Mouse (Mus musculus): ENCODE measurements around the gene Chrna9.

The Chrna9 gene

DNA sequence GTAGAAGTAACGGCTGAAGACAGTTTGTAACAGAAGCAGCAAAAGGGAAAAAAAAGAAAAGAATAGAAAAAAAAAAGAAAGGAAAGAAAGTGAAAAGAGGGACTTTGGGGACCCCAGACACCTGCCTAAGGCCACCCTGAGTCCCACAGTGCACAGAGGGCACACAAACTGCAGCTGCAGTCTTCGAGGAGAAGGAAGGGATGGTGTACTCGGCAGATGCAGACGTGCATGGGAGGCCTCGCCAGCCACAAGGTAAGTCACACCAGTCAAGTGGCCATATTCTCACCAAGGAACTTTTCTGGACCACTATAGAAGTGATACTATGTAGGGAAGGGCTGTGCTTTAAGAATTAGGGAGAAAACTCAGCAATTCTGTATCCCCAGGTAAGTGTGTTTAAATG lies at the start of gene Chrna9:
Gene Chrna9, plus strand, starts transcription at position 139 of the 400 bp plus-strand sequence.
- no peak for DNase-seq (ENCODE audit: low read depth)

DNA sequence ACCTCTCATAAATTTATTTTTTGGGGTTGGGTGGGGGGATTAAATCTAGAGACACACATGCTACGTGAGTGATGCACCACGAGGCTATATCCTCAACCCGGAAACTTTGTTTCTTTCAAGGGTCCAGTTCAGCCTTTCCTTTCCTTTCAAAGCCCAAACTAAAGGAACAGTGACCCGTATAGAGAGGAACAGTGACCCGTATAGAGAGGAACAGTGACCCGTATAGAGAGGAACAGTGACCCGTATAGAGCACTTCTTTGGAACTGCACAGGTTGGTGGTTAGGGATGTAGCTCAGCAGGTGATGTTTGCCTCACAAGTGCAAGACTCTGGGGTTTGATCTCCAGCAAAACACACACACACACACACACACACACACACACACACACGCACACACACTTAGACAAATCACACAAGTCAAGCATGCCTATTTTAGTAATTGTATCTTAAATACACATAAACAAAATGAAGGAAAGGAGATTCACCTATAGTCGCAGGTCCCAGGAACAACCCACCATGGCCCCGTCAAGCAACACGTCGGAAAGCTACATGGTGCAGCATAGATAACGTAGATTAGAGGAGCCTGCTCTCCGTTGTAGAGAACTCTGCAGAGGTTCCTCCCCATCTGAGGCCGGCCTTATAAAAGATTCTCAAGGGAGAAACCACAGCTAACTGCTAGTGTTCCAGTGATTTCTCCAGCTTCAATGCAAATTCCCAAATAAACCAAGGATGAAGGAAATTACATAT lies 48.9 kb upstream of the Chrna9 start:
- no peak for DNase-seq (ENCODE audit: low read depth)

DNA sequence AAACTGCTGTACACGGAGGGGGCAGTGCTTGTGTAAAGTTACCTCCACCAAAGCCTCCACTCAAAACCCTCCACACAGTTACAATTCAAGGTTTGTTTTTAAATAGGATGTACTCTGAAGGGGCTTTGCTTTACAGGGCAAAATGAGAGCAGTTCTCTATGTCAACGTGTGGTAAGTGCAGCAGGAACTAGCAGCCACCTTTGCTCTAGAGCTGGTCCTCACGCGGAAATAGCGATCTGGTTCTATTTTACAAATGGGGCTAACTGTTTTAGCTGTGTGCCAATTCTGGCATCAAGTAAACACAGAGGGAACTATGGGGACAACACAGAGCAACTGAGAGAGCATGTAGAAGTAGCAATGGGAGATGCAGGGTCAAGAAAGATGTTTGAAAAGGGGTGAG lies 46.6 kb upstream of the Chrna9 start:
- no peak for DNase-seq (ENCODE audit: low read depth)

DNA sequence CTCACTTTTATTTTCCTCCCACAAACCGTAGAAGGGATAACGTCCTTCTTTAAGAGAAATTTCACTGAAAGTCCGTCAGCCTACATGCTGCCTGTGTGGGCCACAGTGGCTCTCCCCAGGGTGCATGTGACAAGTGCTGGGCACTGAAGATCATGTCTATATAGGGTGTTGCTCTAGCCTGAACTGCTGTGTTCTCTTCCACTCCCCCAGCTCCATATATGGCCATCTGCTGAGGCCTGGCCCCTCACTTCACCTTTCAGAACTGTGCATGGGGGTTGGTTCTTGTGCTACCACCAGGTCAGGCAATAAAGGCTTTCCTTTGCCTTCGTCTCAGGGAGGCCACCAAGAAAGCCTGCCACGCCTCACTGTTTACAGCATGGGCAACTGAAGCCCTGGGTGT lies 45.7 kb upstream of the Chrna9 start:
- DNase-seq (ENCODE audit: low read depth) = no peak

DNA sequence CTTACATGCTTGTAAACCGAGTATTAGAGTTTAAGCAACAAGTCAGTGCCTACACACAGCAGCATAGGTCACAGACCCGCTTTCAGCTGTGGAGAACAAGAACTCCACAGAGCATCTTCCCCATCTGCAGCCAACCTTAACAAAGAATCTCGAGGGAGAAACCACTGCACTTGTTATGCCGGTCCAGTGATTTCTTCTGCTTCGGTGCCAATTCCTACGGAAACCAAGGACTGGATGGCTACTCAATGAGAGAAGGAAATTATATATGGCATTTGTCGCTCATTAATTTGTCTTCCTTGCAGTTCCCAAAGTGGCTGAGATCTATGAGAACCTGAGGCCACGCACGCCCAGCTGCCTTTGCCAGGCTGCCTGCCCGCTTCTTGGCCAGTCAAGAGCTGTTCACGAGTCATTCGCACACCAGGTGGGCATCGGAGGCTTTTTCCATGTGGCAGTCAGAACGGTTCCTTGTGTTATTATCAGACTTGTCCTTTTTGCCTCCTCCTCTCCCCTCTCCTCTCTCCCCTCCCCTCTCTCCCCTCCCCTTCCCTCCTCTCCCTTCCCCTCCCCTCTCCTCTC lies 43.4 kb upstream of the Chrna9 start:
- no peak for DNase-seq (ENCODE audit: low read depth)

DNA sequence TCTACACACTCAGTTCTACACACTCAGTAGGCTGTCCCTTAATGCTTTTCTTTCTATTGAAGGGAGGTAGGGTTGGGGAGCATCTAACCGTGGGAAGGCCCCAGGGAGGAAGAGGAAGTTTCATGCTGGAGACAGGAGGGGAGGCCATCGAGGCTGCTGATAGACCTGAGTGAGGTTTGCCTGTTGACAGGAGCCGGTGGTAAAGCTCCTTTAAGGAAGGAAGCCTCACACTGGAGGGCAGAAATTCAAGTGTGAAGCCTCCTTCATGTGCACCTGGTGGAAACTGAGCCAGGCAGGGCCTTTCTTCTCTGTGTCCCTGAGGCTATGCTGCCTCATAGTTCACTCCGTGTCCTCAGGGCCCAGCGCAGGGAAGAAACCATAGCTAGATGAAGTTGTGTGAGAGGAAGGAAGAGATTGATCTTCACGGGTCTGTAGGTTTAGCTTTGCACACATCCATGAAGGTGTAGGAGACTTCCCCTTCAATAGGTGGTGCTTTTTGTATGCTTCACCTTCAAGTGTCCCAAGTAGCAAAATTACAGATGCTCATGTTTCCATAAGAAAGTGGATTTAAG lies 39.5 kb upstream of the Chrna9 start:
- no peak for DNase-seq (ENCODE audit: low read depth)

DNA sequence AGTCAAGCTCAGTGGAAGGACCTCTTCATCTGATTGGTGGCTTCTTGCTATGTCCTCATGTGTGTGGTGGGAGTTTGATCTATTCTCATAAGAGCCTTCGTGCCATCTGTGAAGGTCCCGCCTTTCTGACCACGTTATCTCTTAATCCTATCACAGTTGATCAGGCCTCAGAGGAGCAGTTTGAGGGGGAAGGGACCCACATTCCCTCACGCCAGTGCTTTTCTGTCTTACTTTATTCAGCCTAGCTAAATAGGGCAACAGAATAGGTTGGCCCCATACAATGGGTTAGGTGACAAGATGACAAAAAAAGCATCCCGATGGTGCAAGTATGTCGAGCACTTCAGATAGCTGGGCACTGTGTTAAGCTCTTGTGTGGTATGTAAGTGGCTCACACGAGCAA lies 39.0 kb upstream of the Chrna9 start:
- DNase-seq (ENCODE audit: low read depth) = no peak

DNA sequence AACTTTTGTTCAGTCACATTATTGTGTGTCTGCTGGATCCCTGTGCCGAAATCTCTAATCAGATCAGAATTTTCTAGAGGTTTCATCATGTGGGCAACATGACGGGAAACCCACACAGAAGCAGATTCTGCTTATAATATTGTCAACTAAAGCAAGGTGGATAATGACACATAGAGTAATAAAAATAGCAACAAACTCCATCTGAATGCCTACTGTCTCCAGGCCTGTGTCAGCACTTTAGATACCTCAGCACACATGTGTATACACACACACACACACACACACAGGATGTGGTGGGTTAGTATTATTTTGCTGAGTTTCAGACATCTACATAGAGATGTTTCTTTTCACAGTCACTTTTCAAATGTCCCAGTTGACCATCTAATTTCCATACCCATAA lies 37.0 kb upstream of the Chrna9 start:
- peak; percentile 58 for DNase-seq (ENCODE audit: low read depth)

DNA sequence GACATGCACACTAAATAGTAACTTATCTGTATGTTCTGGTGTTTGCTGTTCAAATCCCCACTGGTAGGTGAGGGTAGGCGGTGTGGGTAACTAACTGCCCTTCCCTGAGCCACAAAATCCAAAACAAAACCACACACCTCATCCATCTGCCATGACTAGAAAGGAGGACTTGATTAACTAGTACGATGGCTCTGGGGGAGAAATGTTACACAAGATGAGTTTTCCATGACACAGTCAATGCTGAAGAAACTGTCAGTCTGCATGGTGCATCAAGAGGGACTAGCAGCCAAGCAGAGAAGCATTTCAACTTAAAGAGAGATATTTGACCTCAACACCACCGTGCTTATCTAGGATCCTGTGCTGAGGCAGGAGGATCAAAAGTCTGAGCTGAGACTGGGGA lies 36.0 kb upstream of the Chrna9 start:
- DNase-seq (ENCODE audit: low read depth) = peak; percentile 70

DNA sequence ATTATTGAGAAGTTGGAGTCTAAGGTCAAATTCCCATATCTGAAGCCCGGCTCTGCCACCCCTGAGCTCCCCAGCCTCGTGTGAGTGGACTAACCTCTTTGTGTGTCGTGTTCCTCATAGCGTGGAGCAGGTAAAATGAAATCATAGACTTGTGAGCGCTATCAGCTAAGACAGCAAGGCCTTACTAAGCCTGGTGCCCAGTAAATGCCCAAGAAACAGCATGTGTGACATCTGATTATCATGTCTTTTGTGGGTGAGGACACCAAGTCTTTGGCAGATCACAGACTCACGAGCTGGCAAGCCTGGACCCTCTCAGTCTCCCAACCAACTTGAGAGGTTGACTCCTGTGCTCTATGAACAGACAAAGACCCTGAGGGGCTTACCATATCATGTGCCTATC lies 34.6 kb upstream of the Chrna9 start:
- no peak for DNase-seq (ENCODE audit: low read depth)

DNA sequence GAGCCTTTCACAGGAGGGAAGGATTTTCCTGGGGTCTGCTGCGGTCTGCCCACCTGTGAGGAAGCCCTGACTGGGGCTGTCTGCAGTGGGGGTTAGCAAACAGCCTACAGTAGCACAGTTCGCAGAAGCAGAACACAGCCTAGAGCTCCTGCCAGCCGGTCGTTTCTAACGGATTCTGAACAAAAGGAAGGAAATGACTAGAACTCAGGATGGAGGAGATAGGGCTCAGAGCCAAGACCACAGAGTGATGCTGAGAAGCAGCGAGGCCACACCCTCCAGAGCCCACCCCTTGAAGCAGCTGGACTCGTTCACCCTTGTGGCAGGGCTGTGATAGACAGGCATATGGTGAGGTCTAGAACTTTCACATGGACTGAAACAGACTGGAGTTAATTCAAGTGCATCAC lies 33.9 kb upstream of the Chrna9 start:
- peak; percentile 99 for DNase-seq (ENCODE audit: low read depth)

DNA sequence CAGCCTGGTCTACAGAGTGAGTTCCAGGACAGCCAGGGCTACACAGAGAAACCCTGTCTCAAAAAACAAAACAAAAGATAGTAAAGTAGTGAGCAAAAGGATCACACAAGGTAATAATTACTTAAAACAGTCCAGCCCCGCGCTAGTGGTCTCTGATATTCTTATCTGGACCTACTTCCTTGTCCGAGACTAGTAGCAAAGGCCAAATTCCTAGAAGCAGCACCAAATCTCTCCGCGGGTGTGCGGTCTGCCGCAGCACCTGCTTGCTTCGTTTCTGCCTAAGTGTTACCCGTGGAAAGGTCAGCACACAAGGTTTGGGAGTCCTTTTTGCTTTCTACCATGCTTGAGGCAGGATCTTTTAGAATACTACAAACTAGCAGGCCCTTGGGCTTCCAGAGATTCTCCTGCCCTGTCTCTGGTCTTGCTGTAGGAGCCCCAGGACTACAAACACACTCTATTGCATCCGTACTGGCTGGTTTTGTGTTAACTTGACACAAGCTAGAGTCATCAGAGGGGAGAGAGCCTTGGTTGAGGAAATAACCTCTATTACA lies 32.8 kb upstream of the Chrna9 start:
- DNase-seq (ENCODE audit: low read depth) = no peak

DNA sequence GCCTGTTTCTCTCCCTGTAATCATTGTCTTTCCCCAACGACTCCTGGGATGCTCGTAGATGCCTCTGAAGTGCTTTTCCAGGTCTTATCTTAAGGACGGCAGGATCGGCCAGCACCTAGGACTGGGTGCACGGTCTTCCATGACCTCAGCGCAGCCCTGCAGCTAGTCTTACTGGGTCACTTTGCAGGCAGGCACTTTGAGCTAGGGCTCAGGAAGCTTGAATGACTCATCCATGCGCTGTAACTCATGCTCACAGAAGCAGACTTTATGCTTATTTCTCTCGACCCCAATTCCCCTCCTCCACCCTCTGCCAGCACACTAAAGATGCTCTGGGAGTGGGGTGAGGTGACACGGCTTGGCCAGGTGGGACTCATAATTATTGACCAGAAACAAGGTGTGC lies 31.9 kb upstream of the Chrna9 start:
- peak; percentile 89 for DNase-seq (ENCODE audit: low read depth)

DNA sequence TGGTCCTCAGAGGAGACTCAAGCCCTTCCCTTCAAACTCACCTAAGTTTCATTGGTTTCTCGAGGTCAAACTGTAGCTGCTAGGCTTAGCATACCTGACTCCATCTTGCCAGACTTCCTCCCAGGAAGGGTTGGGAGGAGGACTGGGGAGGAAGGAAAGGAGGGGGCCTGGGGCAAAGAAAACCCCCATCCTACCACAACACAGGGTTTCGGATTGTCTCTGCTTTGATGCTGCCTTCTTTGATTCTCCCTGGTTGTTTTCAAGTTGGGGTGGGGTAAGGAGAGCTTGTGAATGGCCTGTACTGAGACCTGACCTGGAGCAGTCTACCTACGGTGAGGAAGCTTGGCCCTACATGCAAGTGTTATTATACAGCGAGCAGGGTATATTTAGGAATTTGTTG lies 30.2 kb upstream of the Chrna9 start:
- no peak for DNase-seq (ENCODE audit: low read depth)

DNA sequence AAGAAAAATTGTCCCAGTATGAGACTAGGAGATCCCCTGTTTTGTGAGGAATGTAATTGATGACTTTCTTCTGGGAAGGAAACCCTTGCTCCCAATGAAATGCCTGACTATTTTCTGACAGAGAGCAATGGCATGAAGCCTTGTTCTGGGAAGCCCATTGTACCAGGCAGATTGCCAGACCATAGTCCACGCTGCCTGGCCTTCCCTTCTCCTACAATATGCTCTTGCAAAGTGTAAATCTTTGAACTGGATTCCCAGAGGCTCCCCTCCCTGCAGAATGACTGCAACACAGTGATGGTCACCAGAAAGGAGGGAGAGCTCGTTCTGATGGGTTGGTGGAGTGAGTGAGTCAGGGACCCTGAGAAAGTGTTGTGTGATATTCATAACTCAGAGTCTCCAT lies 26.0 kb upstream of the Chrna9 start:
- no peak for DNase-seq (ENCODE audit: low read depth)

DNA sequence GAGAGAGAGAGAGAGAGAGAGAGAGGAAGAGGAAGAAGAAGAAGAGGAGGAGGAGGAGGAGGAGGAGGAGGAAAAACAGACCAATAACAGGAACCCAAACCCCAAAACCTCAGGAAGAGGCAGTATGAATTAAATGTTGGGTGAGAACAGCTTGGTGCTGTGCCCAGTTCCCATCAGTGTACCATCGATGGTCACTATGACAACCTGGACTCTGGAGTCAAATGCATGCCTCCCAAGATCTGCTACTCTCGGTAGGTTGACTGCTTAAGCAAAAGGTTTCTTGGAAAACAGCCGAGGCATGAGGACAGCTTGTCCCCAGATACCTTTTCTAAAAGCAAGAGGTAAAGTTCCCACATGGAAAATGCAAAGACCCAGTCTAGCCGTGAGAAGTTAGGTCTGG lies 25.4 kb upstream of the Chrna9 start:
- DNase-seq (ENCODE audit: low read depth) = no peak

DNA sequence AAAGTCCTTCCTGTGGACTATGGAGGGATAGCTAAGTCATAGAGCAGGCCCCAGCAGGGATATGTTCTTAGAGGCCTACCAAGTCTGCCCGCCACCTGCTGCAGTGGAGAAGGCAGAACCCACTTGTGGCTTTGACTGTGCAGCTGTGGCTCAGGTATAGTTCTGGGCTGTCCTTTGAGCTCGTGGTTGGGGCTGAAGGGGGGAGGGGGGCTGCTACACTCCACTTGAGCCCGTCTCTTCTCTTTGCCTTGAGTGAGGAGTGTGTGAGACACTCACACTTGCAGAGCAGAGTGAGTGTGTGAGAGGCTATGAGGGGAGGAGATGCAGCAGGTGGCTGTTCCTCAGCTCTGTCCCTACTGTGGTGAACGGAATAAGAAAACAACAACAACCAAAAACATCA lies 24.3 kb upstream of the Chrna9 start:
- no peak for DNase-seq (ENCODE audit: low read depth)

DNA sequence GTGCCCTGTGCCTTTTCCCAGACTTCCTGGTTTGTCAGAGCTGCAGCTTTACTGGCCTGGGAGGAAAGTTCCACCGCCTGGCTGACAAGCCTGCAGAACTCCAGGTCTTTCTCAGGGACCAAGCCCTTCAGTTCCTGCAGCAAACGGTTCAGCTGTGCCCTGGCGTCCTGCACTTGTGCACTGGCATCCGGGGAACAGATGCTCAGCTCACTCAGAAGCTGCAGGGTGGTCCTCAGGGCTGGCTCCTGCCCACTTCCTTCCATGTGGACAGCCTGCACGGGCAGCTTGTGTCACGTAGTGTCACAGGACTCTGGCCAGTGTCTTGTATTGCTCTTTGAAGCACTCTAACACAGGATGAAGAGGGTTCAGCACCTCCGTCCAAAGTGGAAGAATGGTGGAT lies 23.0 kb upstream of the Chrna9 start:
- DNase-seq (ENCODE audit: low read depth) = no peak

DNA sequence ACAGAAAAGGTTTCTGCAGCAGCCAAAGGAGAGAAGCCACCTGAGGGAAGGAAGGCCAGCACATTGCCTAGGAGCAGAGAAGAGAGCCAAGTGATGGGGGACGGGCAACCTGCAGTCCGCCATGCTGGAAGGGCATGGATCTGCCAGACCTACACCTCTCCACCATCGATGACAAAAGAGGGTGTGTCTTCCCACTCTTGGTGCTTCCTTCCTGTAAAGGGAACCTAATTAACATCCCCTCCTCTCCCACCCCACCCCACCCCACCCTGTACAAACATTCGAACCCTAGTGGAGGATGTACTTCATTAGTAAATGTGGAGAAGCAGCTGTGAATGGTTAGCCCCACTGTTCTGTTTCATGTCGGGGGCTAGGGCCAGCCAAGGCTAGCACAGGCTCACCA lies 22.5 kb upstream of the Chrna9 start:
- DNase-seq (ENCODE audit: low read depth) = no peak

DNA sequence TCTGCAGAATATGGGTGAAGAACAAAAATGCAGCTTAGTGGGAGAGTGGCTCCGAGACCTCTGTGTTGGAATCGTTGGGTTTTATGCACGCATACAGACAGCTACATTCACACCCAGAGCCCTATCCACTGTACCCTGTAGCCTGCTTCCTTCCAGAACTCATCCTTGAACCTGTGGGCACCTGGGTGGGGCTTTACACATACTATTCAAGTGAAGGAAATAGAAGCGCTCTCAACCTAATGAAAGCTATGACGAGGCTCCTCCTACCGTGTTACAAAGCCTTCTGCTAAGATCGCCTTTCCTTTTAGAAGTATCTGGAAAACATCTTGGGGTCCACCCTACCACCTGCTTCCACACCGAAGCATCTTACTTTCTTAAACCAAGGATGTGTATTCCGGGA lies 21.6 kb upstream of the Chrna9 start:
- DNase-seq (ENCODE audit: low read depth) = no peak

DNA sequence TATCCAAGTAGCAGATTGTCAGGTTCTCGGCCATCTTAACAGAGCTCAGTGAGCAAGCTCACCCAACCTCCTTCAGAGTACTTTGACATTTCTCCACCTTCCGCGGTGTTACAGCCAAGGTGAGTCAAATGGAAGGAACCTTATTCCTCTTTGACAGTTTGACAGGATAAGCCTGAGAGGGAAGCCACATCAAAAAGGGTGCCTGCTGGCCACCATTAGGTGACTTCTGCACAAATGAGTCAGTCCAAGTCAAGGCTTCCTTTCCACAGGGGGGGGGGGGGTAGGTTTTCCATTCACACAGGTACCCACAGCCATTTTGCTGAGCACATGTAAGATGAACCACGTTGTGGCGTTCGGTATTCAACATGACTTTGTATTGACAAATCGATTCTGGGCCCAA lies 20.4 kb upstream of the Chrna9 start:
- DNase-seq (ENCODE audit: low read depth) = no peak

DNA sequence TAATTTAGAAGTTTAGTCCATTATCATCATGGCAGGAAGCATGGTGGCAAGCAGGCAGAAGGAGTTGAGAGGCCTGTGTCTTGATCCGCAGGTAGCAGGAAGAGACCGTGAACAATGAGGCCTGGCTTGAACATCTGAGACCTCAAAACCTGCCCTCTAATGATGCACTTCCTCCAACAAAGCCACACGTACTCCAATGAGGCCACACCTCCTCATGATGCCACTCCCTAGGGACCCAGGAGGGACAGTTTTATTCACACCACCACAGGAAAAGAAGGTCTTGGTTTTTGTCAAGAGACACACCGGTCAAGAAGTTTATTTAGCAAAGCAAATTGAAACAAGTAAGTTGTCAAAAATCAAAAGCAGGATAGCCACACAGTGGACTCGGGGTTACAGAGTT lies 17.8 kb upstream of the Chrna9 start:
- peak; percentile 37 for DNase-seq (ENCODE audit: low read depth)

DNA sequence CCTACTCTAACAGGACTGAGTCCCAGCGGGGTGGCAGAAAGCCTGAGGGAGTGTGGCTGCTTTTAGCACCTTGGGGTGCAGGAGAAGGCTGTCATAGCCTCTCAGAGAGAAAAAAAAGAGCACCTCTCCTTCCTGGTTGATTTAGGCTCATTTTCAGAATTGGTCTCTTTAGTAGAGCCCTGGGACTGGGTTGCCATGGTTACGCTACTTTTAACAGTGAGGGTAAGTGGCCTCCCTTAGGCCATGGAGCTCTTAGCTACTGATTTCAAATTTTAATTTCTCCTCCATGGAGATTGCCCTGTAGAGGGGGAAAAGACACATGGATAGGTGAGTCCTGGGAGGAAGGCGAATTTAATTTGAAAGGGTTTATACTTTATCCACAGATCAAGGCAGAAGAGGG lies 16.1 kb upstream of the Chrna9 start:
- DNase-seq (ENCODE audit: low read depth) = peak; percentile 36

DNA sequence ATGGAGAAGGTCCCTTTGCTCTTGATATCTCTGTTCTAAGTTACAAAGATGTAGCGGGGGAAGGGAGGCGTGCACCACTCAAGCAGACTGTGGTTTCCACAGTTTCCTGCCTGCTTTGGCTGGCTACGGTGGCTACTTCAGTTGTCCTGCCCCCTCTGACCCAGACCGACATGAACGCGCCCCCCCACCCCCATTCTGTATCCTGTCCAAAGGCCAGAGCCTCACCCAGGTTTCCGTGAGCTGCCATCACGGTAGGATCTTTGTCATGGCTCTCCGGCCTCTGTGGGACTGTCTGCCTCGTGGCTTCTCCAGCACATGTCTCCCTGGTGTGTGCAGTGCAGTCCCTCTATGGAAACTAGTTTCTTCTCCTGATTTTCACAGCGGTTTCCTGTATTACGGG lies 15.4 kb upstream of the Chrna9 start:
- peak; percentile 97 for DNase-seq (ENCODE audit: low read depth)
